Mouse (Mus musculus) limb, embryonic 14.5 days (tissue): ENCODE measurements around the gene Apoc4. TPM values are rescaled to one million over a fixed set of nuclear protein-coding genes. Genes with fewer than 3 reads are reported as not detected.

Experiments
- ATAC-seq: fragments of 200-750 bp; cut with Nextera tagmentation; 2 replicates; pipeline ENCODE4 v1.8.0; 2017; ENCODE audit warnings: low read depth, moderate number of reproducible peaks, moderate TSS enrichment; ENCODE audit not compliant: low FRiP score
- DNase-seq: peaks from one replicate; pipeline ENCODE4 v3.0.0-alpha.2; 2015; ENCODE audit warnings: low spot score
- H3K27ac ChIP-seq: fragments of 300-500 bp; sonication (generic); replicated peaks from 2 replicates; pipeline ENCODE4 v1.5.1; 2014; ENCODE audit warnings: low read depth, mild to moderate bottlenecking, low read length, moderate library complexity, mixed read lengths
- H3K27me3 ChIP-seq: fragments of 300-500 bp; sonication (generic); 2 replicates; pipeline ENCODE4 v1.6.1; 2014; ENCODE audit warnings: low read length, mixed read lengths; ENCODE audit not compliant: control insufficient read depth, insufficient read depth
- H3K36me3 ChIP-seq: fragments of 300-500 bp; sonication (generic); 2 replicates; pipeline ENCODE4 v1.6.1; 2014; ENCODE audit warnings: mild to moderate bottlenecking, low read length, moderate library complexity, mixed read lengths; ENCODE audit not compliant: control insufficient read depth, insufficient read depth
- H3K4me1 ChIP-seq: fragments of 300-500 bp; sonication (generic); 2 replicates; pipeline ENCODE4 v1.6.1; 2014; ENCODE audit warnings: antibody characterized with exemption, low read length, mixed read lengths; ENCODE audit not compliant: control insufficient read depth, insufficient read depth
- H3K4me2 ChIP-seq: fragments of 300-500 bp; sonication (generic); replicated peaks from 2 replicates; pipeline ENCODE4 v1.6.1; 2014; ENCODE audit warnings: low read depth, mild to moderate bottlenecking, low read length, moderate library complexity; ENCODE audit not compliant: severe bottlenecking
- H3K4me3 ChIP-seq: fragments of 300-500 bp; sonication (generic); replicated peaks from 2 replicates; pipeline ENCODE4 v1.5.1; 2014; ENCODE audit warnings: low read length
- H3K9ac ChIP-seq: fragments of 300-500 bp; sonication (generic); 2 replicates; pipeline ENCODE4 v1.6.1; 2014; ENCODE audit warnings: mild to moderate bottlenecking, low read depth, low read length, moderate library complexity; ENCODE audit not compliant: severe bottlenecking
- H3K9me3 ChIP-seq: fragments of 300-500 bp; sonication (generic); 2 replicates; pipeline ENCODE4 v1.6.1; 2016; ENCODE audit warnings: low read length; ENCODE audit not compliant: control insufficient read depth
- POLR2A ChIP-seq: fragments of 200-500 bp; IDR thresholded peaks from 2 replicates; pipeline ENCODE4 v1.8.0; 2012; ENCODE audit warnings: inconsistent platforms, mild to moderate bottlenecking, moderate library complexity, borderline replicate concordance; ENCODE audit not compliant: insufficient read depth, insufficient read length; ENCODE audit errors: extremely low read depth
- WGBS: fragments of 180-500 bp; shearing (Covaris S2); extraction: QIAGEN DNeasy Blood & Tissue Kit; methylation state at CpG from one replicate; pipeline ENCODE4 v1.1.7; 2014; 5-methylcytosine and 5-hydroxymethylcytosine counted together
- polyA plus RNA-seq, 2 experiments: library from polyadenylated mRNA; depleted of rRNA in 1 of 2; stranded (reverse) in 1 of 2; unstranded in 1 of 2; fragments of >200 nt; fragmentation: Nextera tagmentation in 1 of 2; extraction: Ambion mirVana in 1 of 2; gene quantifications; 2 replicates each; pipeline versions ENCODE4 v1.2.1 to v1.2.3; 2012 to 2014

Gene Apoc4
- polyA plus RNA-seq, 2 experiments, result 0.14 TPM; not detected in 1

- ATAC-seq (no peak), DNase-seq (no peak)
- peaks cover 41% of the 10 kb centered on the region for H3K36me3 ChIP-seq
- no peak overlapping the region for H3K4me3 ChIP-seq
- no peak for TF ChIP-seq POLR2A
- peaks cover 2% of the 10 kb centered on the region for H3K4me1 ChIP-seq
- no peak overlapping the region for H3K27ac ChIP-seq
- no peaks in the 10 kb centered on the region for H3K9me3 ChIP-seq
- no peak overlapping the region for H3K9ac ChIP-seq
- WGBS, result 96% methylated on average over 4 of the region's 4 CpGs
- no peaks in the 10 kb centered on the region for H3K27me3 ChIP-seq
- no peak overlapping the region for H3K4me2 ChIP-seq
Measured at GRCm38 (mm10) chr7:19704475-19704874, 23.2 kb upstream of the Apoc4 start.

- Histone ChIP-seq H3K9me3 (no peaks in the 10 kb centered on the region), H3K4me3 (no peak overlapping the region), H3K36me3 (peaks cover 30% of the 10 kb centered on the region), H3K27ac (no peak overlapping the region), H3K4me2 (no peak overlapping the region), H3K4me1 (peaks cover 16% of the 10 kb centered on the region), H3K9ac (no peak overlapping the region), H3K27me3 (no peaks in the 10 kb centered on the region)
- no peak for TF ChIP-seq POLR2A
- WGBS, result 88% methylated on average over 16 of the region's 16 CpGs
- DNase-seq, result no peak
- no peak for ATAC-seq
Measured at GRCm38 (mm10) chr7:19702859-19703555, 21.7 kb upstream of the Apoc4 start.

GRCm38 (mm10) chr7:19701069-19701761 lies 19.9 kb upstream of the Apoc4 start:
- no peaks in the 10 kb centered on the region; the same call in 1 of the 2 replicates for H3K9me3 ChIP-seq
- DNase-seq, result peak; percentile 44
- no peak for ATAC-seq
- no peak overlapping the region for H3K4me2 ChIP-seq
- H3K4me1 ChIP-seq, result peaks cover 16% of the 10 kb centered on the region
- peaks cover 27% of the 10 kb centered on the region for H3K36me3 ChIP-seq
- no peak overlapping the region for H3K27ac ChIP-seq
- no peak overlapping the region for H3K9ac ChIP-seq
- no peak overlapping the region for H3K4me3 ChIP-seq
- no peak for TF ChIP-seq POLR2A
- no peaks in the 10 kb centered on the region for H3K27me3 ChIP-seq
- WGBS, result 33% methylated on average over 22 of the region's 22 CpGs

- no peaks in the 10 kb centered on the region for H3K27me3 ChIP-seq
- H3K9me3 ChIP-seq, result no peaks in the 10 kb centered on the region; the same call in 1 of the 2 replicates
- H3K9ac ChIP-seq, result no peak overlapping the region
- no peak overlapping the region for H3K4me3 ChIP-seq
- peaks cover 16% of the 10 kb centered on the region for H3K4me1 ChIP-seq
- 63% methylated on average over 12 of the region's 12 CpGs for WGBS
- ATAC-seq (no peak), DNase-seq (no peak)
- H3K27ac ChIP-seq, result no peak overlapping the region
- no peak for TF ChIP-seq POLR2A
- peaks cover 28% of the 10 kb centered on the region for H3K36me3 ChIP-seq
- H3K4me2 ChIP-seq, result no peak overlapping the region
Measured at GRCm38 (mm10) chr7:19700299-19701068, 19.2 kb upstream of the Apoc4 start.

DNA sequence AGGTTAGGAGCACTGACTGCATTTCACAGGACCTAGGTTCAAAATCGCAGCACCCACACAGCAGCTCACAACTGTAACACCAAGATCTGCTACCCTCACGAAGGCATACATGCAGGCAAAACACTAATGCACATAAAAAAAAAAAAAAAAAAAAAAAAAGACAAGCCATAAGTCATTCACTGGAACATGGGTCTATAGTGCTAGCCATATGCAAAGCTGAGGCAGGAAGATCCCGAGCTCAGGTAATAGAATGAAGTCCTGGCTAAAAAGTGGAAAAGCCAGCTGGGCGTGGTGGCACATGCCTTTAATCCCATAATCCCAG lies 18.5 kb upstream of the Apoc4 start:
- no peak overlapping the region for H3K9ac ChIP-seq
- 78% methylated on average over 4 of the region's 4 CpGs for WGBS

More for the DNA sequence above, 18.5 kb upstream of the Apoc4 start:
- DNase-seq (no peak), ATAC-seq (no peak)
- no peaks in the 10 kb centered on the region for H3K27me3 ChIP-seq
- H3K4me1 ChIP-seq, result peaks cover 16% of the 10 kb centered on the region
- H3K36me3 ChIP-seq, result peaks cover 23% of the 10 kb centered on the region
- TF ChIP-seq POLR2A, result no peak
- H3K9me3 ChIP-seq, result no peaks in the 10 kb centered on the region; the same call in 1 of the 2 replicates
- H3K27ac ChIP-seq, result no peak overlapping the region
- no peak overlapping the region for H3K4me3 ChIP-seq
- no peak overlapping the region for H3K4me2 ChIP-seq
